Mouse (Mus musculus): Measurements from ENCODE around the gene Junb. TPM values are rescaled to one million over a fixed set of nuclear protein-coding genes. Genes with fewer than 3 reads are reported as not detected.

The Junb gene
- total RNA-seq, 1 experiment from 2014 or later, result 33.2 TPM

DNA sequence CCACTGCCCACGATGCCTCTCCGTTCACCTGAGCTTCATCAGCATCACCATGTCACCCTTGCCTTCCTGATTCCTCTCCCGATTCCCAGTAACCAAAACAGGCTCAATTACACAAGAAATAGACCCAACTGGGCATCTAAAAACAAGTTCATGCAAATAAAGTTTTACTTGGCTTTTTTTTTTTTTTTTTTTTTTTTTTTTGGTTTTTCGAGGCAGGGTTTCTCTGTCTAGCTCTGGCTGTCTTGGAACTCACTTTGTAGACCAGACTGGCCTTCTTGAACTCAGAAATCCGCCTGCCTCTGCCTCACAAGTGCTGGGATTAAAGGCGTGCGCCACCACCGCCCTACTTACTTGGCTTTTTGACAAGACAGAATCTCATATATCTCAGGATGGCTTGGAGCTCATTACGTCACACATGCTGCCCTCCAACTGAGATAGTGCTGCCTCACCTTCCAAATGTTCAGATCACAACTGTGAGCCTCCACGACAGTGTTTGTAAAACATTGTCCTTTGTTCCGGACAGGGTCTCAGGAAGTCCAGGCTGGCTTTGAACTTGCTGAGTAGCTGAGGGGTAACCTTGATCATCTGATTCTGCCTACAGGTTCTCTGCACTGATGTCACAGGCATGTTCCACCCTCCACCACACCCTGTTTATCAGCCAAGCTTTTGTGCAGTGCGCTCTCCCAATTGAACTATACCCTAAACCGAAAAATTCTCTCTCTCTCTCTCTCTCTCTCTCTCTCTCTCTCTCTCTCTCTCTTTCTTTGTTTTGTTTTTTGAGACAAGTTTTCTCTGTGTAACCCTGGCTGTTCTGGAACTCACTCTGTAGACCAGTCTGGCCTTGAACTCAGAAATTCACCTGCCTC lies 40.7 kb downstream of the Junb start:
- no peak for DNase-seq

DNA sequence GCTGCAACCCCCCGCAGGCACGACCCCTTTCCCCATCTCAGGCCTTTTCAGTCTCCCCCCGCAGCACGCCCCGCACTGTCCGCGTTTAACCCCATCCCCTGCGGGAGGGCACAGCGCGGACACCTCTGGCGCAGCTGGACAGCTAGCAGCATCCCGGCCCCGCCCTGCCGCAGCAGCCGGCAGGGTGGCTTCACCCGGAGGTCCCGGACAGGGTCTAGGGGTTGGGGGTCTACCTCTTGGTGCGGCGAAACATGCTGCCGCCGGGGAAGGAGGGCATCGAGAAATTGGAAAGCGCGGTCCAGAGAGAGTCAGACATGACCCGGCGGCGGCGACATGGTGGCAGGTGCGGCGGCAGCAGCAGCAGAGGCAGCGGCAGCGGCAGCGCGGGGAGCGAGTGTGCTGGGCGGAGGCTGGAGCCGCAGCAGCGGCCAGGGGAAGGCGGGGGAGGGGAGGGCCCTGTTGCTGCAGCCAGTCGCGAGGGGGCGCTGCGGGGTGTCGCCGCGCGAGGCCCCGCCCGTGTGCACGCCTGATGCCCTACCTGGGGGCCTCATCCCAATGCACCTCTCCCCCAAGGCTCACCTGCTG lies 41.5 kb downstream of the Junb start, which contains the start of gene Mast1:
TSS of gene Mast1 (minus strand) at position 398 of the 585 bp plus-strand sequence.
- peak; percentile 75 for DNase-seq

DNA sequence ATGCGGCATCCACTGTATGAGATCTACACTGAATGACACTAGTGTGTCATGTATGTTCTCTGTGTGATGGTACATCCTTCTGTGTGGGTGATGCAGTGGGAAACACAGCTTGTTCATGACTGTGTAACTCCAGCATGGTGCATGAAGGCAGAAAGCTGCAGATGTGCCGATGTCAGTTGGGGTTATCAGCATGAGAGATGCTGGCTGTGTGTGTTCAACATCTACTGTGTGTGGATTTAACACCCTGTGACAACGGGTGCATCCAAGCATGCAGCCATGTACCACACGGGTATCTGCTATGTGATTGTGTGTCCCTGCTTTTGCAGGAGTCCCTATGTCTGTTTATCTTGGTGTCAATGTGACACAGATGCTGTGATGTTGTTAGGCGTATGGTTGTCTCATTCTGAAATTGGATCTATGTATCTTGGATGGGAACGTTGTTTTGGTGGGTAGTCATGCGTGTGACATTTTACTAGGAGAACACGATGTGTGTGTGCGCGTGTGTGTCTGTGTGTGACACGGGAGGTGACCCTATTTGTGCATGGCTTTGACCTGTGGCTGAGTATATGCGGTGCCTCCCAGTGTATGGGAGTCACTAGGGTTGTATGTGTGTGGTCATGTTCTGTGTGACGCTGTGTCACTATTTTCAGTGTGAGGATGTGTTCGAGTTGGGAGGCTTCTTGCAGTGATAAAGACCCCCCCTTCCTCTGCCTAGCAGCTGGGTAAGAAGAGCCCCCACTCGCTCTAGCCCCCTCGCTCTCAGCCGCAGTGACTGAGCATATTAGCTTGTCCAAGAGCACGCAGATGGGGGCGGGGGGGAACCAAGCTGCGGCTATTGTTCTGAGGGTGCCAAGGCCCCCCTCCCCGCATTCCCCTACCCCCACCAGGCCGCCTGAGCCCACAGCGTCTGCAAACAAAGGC lies 42.2 kb downstream of the Junb start:
- no peak for DNase-seq

DNA sequence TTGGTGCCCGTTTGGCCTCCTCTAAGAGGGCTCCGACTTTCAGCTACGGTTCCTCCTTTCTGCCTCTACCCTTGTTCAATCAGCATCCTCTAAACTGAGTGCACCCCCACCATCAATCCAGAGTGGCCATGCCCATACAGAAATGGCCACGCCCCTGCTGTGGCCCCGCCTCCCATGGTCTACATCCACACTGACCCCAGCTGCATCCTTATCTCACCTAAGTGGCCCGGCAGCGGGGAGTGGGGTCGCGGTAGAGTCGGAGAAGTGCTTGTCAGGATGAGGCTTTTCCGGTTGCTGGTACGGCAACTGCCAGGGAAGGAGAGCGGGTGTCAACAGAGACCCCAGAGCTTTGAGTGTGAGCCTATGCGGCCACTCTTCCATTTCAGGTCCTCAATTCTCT lies 43.0 kb downstream of the Junb start:
- DNase-seq, result no peak

DNA sequence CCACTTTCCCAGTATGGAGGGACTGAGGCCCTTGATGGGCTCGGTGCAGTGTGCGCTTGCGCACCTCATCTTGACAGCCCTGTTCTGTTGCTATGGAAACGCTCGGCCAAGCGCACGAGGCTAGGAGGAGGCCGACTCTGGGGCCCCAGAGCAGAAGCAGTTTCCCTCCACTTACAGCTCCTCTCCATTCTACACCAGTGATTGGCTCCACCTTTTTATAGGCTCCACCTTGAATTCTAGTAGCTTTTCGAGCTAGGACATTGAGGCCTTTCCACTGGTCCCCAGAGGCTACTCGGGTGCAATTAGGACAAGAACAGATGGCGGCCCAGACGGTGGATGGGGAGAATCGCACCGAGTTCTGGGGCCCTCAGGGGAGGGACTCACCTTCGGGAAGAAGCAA lies 43.7 kb downstream of the Junb start:
- DNase-seq, result peak; percentile 27

DNA sequence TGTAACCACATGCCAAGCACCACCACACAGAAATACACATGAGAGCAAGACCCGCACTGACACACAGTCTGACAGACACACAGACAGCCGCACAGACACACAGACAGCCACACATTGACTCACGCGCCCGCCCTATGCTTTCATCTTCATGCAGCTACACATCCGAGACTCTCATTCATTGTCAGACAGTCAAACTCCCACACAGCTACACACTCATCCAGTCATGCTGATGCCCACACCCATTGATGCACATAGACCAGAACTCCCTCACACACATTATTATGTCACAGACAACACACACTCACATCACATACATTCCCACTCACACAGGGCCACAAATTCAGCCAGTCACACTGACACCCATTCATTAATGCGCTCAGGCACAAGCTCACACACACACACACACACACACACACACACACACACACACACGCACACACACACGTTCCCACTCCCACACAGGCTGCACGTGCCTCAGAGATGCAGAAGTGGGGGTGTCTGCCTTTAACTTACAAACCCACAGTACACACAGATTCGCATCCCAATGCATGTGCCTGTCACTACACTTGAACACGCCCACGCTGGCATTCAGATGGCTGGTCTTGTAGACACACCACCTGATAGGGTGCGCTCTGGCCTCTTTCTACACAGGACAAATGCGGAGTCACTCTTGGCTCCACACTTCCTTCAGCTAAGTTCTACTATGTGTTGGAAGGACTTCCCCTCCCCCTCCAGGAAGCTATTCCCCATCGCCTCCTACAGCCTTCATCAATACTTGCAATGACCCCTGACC lies 44.6 kb downstream of the Junb start:
- no peak for DNase-seq

DNA sequence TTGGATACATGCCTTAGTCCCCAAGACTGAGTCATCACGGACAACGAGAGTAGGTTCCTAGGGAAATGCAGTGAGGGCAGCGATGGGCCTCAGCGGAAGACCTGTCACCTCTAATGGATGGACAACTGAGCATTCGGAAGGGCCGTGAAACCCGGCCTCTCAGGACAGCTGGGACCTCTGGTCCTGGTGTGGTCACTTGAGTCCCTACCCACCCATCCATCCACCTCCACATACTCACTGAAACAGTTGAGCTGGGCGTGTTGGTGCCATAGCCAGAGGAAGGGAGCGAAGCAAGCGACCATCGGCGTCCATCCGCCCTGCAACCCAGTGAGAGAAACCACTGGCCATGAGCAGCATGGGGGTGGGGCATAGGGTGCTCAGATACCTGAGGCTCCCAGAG lies 47.9 kb downstream of the Junb start:
- DNase-seq, result no peak

DNA sequence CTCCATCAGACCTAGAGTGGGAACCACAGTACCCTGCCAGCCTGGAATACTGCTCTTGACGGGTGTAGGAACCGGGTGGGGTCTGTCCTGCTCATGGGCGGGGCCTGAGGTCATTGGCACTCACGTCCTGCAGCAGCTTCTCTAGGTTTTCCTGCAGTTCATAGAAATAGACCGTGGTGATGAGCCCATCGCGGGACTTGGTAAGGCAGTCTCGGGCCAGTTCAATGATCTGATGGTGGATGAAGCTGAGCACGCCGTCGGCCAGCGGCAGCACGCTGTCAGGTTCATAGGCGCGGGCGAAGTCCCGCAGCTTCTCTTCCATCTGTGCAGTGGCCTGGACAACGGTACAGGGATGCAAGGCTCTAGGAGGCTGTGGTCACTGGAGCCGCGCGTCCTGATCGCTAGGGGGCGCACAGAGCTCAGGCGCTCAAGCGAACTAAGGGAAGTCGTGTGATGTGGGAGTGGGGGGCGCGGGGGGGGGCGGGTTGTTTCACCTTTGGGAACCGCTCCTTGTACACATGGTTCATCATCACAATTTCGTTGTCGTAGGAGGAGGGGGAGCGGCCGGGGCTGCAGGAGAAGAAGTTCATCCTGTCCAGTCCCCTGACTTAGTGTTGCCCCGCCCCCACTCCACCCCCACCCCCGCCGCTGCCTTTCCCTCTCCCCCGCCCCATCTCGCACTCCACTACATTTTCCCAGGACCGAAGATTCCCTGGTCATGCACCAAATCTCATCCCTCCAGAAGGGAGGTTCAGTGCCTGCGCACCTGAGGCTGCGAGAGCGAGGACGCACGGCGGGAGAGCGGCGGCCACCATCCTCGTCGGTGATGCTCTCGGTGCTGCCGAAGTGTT lies 49.8 kb downstream of the Junb start:
- DNase-seq, result peak; percentile 78

DNA sequence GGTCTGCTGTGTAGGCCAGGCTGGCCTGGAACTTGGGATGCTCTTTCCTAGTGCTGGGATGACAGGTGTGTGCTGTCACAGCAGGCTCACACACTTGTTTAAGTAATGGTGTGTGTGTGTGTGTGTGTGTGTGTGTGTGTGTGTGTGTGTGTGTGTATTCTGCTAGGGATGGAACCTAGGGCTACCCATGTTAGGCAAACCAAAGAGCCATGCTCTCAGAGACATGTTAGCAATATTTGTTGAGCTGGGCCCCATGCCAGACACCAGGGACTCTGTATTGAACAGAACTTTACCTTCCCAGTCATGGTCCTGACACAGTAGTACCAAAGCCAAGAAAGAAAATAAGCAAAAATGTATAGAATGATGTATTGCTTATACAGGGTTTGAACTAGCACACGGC lies 51.0 kb downstream of the Junb start:
- DNase-seq, result no peak

DNA sequence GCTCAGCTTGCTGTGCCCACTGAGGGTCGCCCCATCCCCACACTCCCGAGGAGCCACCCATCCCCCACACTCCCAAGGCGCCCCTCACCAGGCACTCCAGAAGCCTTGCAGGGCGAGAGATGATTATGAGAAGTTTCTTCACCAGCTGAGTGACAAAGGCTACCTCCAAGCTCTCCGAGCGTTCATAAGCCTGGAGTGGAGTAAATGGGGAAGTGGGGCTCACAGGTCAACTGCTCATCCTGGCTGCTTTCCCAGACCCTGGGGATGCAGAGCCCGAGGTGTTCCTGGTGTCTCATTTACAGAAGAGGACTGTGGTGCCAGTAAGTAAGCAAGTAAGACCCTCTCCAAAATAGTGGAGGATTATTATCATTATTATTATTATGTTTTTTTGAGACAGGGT lies 53.0 kb downstream of the Junb start:
- no peak for DNase-seq

Small RNAs within 50 kb of the gene (microRNA-seq; reads per million reads assigned to microRNA genes)
- gene Gm24197, result 0 reads per million in 2 experiments

Other genes starting within 250 kb of the Junb start
- gene Nfix, start 178.4 kb downstream of the Junb start, total RNA-seq (2021), result 87.7 and 111 TPM in 2 replicates
- gene Dand5, start 155.9 kb downstream of the Junb start, total RNA-seq (2021), result 11.2 and 11.6 TPM in 2 replicates
- gene Gadd45gip1, start 147.2 kb downstream of the Junb start, total RNA-seq (2021), result 55.1 and 59.9 TPM in 2 replicates
- gene Rad23a, start 138.1 kb downstream of the Junb start, total RNA-seq (2021), result 116 and 120 TPM in 2 replicates
- 489 and 566 TPM in 2 replicates for gene Calr, start 131.8 kb downstream of the Junb start, total RNA-seq (2021)
- 62.3 and 67.2 TPM in 2 replicates for gene Farsa, start 121.7 kb downstream of the Junb start, total RNA-seq (2021)
- gene Syce2, start 106.6 kb downstream of the Junb start, total RNA-seq (2021), result 10.6 and 13.9 TPM in 2 replicates
- gene Gcdh, start 84.8 kb downstream of the Junb start, total RNA-seq (2021), result 47.7 and 59.5 TPM in 2 replicates
- 0.27 TPM in 1 of 2 replicates, not detected in the other for gene Klf1, start 76.8 kb downstream of the Junb start, total RNA-seq (2021)
- gene Dnase2a, start 70.2 kb downstream of the Junb start, total RNA-seq (2021), result 13.6 and 14.6 TPM in 2 replicates
- 1.3 and 3.0 TPM in 2 replicates for gene Mast1, start 41.4 kb downstream of the Junb start, total RNA-seq (2021)
- not detected in 2 replicates for gene Rtbdn, start 31.7 kb downstream of the Junb start, total RNA-seq (2021)
- gene Gm49661, start 9.3 kb downstream of the Junb start, total RNA-seq (2021), result 4.4 TPM in 1 of 2 replicates, not detected in the other
- gene Prdx2, start 9.1 kb downstream of the Junb start, total RNA-seq (2021), result 496 and 624 TPM in 2 replicates
- 101 and 159 TPM in 2 replicates for gene Rnaseh2a, start 9.0 kb downstream of the Junb start, total RNA-seq (2021)
- gene Hook2, start 11.9 kb upstream of the Junb start, total RNA-seq (2021), result 7.7 and 10.8 TPM in 2 replicates
- not detected in 2 replicates for gene Best2, start 35.8 kb upstream of the Junb start, total RNA-seq (2021)
- gene Asna1, start 46.6 kb upstream of the Junb start, total RNA-seq (2021), result 95.0 and 105 TPM in 2 replicates
- gene Trir, start 48.1 kb upstream of the Junb start, total RNA-seq (2021), result 152 and 164 TPM in 2 replicates
- gene Tnpo2, start 58.2 kb upstream of the Junb start, total RNA-seq (2021), result 71.1 and 78.3 TPM in 2 replicates
- 17.7 and 21.7 TPM in 2 replicates for gene Fbxw9, start 81.3 kb upstream of the Junb start, total RNA-seq (2021)
- gene Gm5741, start 89.3 kb upstream of the Junb start, total RNA-seq (2021), result not detected in 2 replicates
- 25.8 and 36.9 TPM in 2 replicates for gene Dhps, start 93.0 kb upstream of the Junb start, total RNA-seq (2021)
- gene Wdr83os, start 102.0 kb upstream of the Junb start, total RNA-seq (2021), result 86.5 and 108 TPM in 2 replicates
- 22.7 and 29.2 TPM in 2 replicates for gene Wdr83, start 102.6 kb upstream of the Junb start, total RNA-seq (2021)
- gene Man2b1, start 104.6 kb upstream of the Junb start, total RNA-seq (2021), result 54.3 and 58.5 TPM in 2 replicates
- gene Zfp791, start 144.4 kb upstream of the Junb start, total RNA-seq (2021), result 1.5 and 2.4 TPM in 2 replicates
- not detected in 2 replicates for gene Cks1brt, start 173.2 kb upstream of the Junb start, total RNA-seq (2021)
- gene Olfr371, start 247.3 kb upstream of the Junb start, total RNA-seq (2021), result not detected in 2 replicates

All from adrenal gland, postnatal 25 days (tissue).